Mouse (Mus musculus) testis, postnatal 14 days (tissue): ENCODE measurements at regions not wholly inside any gene's neighbourhood (a gene's known extent, or its start where the extent isn't known, plus 50 kb on each side); places are given as distances from the start of the nearest gene placed in this dataset.
"Not testable (repeated sequence)": the region's sequence is repeated elsewhere in the genome, so short reads cannot be mapped to it uniquely, and the experiment has no call there.

Experiments
- DNase-seq: peaks from one replicate; pipeline ENCODE4 v3.0.0; 2021; ENCODE audit warnings: low spot score

- no peak for DNase-seq
Observed at GRCm38 (mm10) chr10:117567379-117568137, 61.7 kb upstream of the Cpm start.

- DNase-seq: no peak
Observed at GRCm38 (mm10) chr10:117566648-117567378, 62.5 kb upstream of the Cpm start.

- DNase-seq: peak; percentile 21
Observed at GRCm38 (mm10) chr10:117566204-117566603, 63.1 kb upstream of the Cpm start.

- DNase-seq: no peak
Observed at GRCm38 (mm10) chr10:117565529-117566086, 63.7 kb upstream of the Cpm start.

GRCm38 (mm10) chr10:117565110-117565509 lies 64.2 kb upstream of the Cpm start:
- no peak for DNase-seq

GRCm38 (mm10) chr10:117564118-117565040 lies 64.9 kb upstream of the Cpm start:
- DNase-seq: no peak

GRCm38 (mm10) chr10:117563429-117564117 lies 65.7 kb upstream of the Cpm start:
- DNase-seq: no peak

- DNase-seq: not testable (repeated sequence)
Observed at GRCm38 (mm10) chr10:117562850-117563248, 66.5 kb upstream of the Cpm start.

GRCm38 (mm10) chr10:117561909-117562849 lies 67.1 kb upstream of the Cpm start:
- no peak for DNase-seq

GRCm38 (mm10) chr10:117561279-117561820 lies 68.0 kb upstream of the Cpm start:
- no peak for DNase-seq

GRCm38 (mm10) chr10:117560396-117561278 lies 68.7 kb upstream of the Cpm start:
- DNase-seq: no peak

GRCm38 (mm10) chr10:117559615-117560395 lies 69.5 kb upstream of the Cpm start:
- DNase-seq: peak; percentile 36

- DNase-seq: no peak
Observed at GRCm38 (mm10) chr10:117558891-117559614, 70.2 kb upstream of the Cpm start.

- DNase-seq: no peak
Observed at GRCm38 (mm10) chr10:117558292-117558800, 71.0 kb upstream of the Cpm start.

GRCm38 (mm10) chr10:117557666-117558065 lies 71.6 kb upstream of the Cpm start:
- no peak for DNase-seq

- no peak for DNase-seq
Observed at GRCm38 (mm10) chr10:117556851-117557542, 72.3 kb upstream of the Cpm start.
